Mouse (Mus musculus) MEL (cell line): Measurements from ENCODE around the gene Traip.

Source experiments
- CTCF ChIP-seq, 3 experiments: IDR thresholded peaks in 2 of 3; conservative IDR thresholded peaks in 1 of 3; 2 replicates each; pipeline ENCODE4 v1.5.1; 2011 to 2012; ENCODE audit warnings: low read length in 3 of 3, low read depth in 2 of 3, mild to moderate bottlenecking in 2 of 3, improper control_type of control experiment in 1 of 3, inconsistent platforms in 1 of 3, mixed read lengths in 1 of 3, moderate library complexity in 1 of 3; ENCODE audit not compliant: control insufficient read depth in 1 of 3, insufficient read depth in 1 of 3, poor library complexity in 1 of 3, severe bottlenecking in 1 of 3
- EP300 ChIP-seq, 2 experiments: IDR thresholded peaks; 2 replicates each; pipeline ENCODE4 v1.6.1; 2011; ENCODE audit warnings: improper control_type of control experiment in 2 of 2, low read length in 2 of 2, low read depth in 1 of 2, mild to moderate bottlenecking in 1 of 2
- GATA1 ChIP-seq: IDR thresholded peaks from 2 replicates; pipeline ENCODE4 v1.6.1; 2011; ENCODE audit warnings: low read depth, low read length, improper control_type of control experiment
- MYB ChIP-seq: IDR thresholded peaks from 2 replicates; pipeline ENCODE4 v1.6.1; 2011; ENCODE audit warnings: mild to moderate bottlenecking, low read depth, low read length, improper control_type of control experiment
- POLR2A ChIP-seq, 2 experiments: IDR thresholded peaks; 2 replicates each; pipeline ENCODE4 v1.6.1; 2011 to 2012; ENCODE audit warnings: low read length in 2 of 2, mild to moderate bottlenecking in 2 of 2, control low read depth in 1 of 2, improper control_type of control experiment in 1 of 2, low read depth in 1 of 2, moderate library complexity in 1 of 2; ENCODE audit not compliant: control insufficient read depth in 1 of 2, insufficient read depth in 1 of 2, poor library complexity in 1 of 2
- POLR2AphosphoS2 ChIP-seq: IDR thresholded peaks from 2 replicates; pipeline ENCODE4 v1.6.1; 2011; ENCODE audit warnings: low read length, improper control_type of control experiment
- RCOR1 ChIP-seq: IDR thresholded peaks from 2 replicates; pipeline ENCODE4 v1.6.1; 2012; ENCODE audit warnings: low read depth, mild to moderate bottlenecking, inconsistent platforms, low read length, improper control_type of control experiment
- TBP ChIP-seq: IDR thresholded peaks from 2 replicates; pipeline ENCODE4 v1.8.0; 2011; ENCODE audit warnings: low read depth, low read length, improper control_type of control experiment

GRCm38 (mm10) chr9:107936831-107937230 lies 13.1 kb upstream of the Traip start:
- TF ChIP-seq EP300 (IDR thresholded peaks at IDR 0.05; ENCODE audit: low read depth in 1 of 2, low read length in 2 of 2) (no peak), MYB (no peak), TBP (no peak), CTCF (IDR thresholded peaks at IDR 0.05 in 2 of 3, conservative IDR thresholded peaks at IDR 0.05 in 1 of 3; ENCODE audit: control insufficient read depth in 1 of 3, insufficient read depth in 1 of 3, low read depth in 2 of 3, low read length in 3 of 3, poor library complexity in 1 of 3, severe bottlenecking in 1 of 3) (no peak), GATA1 (no peak), POLR2A (IDR thresholded peaks at IDR 0.05; ENCODE audit: control insufficient read depth in 1 of 2, insufficient read depth in 1 of 2, low read depth in 1 of 2, low read length in 2 of 2, poor library complexity in 1 of 2) (no peak), POLR2AphosphoS2 (no peak), RCOR1 (no peak)
